Mouse (Mus musculus): ENCODE measurements at regions not wholly inside any gene's neighbourhood (a gene's known extent, or its start where the extent isn't known, plus 50 kb on each side); places are given as distances from the start of the nearest gene placed in this dataset.

DNA sequence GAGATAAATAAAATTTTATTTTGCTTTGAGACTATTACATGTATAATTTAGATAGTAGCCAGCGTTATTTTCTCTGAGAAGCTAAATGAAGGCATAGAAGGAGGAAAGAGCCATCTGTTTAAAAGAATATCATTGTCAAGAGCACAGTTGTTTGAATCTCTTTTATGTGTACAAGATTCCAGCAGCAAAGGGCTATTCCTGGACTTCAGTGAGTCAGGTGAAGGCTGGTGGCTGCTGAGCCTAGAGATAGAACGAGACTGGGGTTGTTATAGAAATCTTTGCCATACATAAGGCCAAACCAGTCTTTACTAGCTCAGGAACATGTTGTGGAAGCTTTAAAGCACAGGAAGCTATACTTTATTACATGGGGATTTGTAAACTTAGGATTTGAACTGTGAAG lies 261.6 kb downstream of the Adcyap1 start:
- no peak for DNase-seq

DNA sequence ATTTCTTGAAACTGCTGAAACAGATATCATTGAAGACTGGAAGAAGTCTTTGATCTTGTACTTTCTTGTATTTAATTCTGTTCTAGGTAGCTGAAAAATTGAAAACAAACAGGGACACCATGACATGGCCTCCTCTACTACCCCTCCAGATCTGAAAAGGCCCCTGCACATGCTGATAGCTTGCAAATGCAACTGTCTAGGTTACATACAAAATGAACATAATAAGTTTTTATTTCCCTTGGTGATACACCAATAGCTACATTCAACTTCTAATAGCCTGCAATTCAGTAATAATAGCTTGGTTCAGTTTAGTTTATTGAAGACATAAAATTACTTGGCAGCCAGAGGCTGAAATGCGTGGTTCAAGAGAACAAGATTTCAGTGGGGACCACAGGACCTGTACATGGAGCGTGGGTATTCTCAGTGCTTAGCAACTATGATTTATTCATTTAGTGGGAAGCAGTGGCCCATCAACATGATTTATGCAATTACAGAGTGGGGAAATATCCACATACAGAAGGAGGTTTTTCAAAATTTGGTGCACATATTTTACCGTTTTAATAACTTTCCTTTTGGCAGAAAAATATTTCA lies 264.9 kb downstream of the Adcyap1 start:
- no peak for DNase-seq

DNA sequence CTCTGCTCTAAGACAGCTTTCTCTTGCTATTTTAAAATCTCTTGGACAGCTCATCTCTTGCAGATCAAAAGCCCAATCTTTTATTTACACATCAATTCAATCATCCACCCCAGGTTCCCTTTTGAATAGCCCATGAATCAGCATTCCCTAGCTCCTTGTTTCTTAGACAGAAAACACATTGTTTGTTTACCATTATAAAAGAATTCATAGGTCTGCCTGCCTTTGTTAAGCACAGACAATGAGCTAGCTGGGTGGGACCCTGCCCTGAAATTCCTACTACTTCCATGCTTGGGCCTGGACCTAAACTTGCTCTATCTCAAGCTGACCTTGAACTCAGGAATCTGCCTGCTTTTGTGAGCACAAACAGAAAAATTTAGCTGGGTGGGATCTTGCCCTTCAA lies 283.6 kb downstream of the Adcyap1 start:
- DNase-seq = no peak

DNA sequence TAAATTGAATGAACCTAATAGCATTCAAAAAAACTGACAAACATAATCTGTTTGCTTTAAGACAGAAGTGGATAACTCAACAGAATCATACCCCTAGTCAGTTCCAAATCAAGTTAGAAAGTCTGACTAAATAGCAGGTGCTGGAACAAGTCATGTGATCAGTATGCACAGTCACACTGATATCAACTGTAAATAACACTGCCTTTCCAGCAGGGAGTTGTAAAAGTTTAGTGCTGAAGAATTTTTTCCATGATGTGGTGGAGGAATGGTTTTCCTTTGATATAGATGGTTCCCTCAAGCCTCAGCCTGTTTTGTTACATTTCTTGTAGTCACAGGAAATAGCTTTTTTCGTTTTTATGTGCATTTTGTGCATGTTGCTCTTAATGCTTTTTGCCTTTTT lies 285.7 kb downstream of the Adcyap1 start:
- DNase-seq = no peak

DNA sequence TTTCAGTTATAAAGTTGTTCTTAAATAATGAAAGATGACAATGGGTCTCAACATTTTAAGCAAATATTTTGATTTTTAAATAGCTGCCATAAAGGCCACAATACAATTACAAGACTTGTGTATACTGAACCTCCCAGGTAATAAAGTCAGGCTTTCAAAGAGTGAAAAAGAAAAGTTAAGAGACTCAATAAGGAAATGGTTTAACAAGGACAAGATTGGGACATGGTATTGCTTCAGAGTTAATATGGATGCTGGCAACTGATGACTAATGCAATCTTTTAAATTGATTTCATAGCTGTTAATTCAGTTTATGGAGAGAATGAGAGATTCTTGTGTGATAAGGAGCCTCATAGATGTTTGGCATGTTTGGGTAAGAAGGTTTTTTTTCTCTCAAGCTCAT lies 287.6 kb downstream of the Adcyap1 start:
- no peak for DNase-seq

DNA sequence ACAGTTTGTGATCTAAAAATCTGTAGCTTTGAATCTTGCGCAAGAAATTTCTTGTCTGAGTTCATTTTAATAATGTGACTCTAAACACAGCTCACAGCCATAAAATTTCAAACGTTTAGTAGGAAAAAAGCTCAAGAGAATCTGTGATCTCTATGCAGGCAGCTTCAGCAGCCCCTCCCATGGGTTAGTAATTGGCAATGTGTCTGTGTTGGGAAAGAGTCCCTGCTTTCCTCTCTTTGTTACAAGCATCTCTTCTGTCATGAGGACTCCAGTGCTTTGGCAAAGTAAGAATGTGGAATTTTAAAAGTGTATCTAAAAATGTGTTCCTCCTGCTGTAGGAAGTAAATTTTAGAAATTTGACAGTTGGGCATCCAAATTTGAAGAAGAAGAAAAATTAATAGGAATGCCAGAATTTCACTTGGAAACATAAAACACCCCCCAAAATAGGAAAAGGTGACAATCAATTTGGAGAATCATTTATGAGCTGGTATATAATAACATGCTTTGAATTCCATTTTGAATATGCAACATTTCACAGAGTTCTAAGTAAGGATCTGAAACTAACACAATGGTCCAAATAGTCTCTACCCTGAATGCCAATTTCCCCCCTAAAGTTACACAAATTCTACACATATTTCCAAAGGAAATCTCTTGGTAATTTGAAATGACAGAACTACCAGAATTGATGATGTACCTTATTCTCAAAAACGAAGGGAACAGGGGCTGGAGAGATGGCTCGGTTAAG lies 291.3 kb downstream of the Adcyap1 start:
- DNase-seq = peak in 1 of 2 experiments; percentile 1

DNA sequence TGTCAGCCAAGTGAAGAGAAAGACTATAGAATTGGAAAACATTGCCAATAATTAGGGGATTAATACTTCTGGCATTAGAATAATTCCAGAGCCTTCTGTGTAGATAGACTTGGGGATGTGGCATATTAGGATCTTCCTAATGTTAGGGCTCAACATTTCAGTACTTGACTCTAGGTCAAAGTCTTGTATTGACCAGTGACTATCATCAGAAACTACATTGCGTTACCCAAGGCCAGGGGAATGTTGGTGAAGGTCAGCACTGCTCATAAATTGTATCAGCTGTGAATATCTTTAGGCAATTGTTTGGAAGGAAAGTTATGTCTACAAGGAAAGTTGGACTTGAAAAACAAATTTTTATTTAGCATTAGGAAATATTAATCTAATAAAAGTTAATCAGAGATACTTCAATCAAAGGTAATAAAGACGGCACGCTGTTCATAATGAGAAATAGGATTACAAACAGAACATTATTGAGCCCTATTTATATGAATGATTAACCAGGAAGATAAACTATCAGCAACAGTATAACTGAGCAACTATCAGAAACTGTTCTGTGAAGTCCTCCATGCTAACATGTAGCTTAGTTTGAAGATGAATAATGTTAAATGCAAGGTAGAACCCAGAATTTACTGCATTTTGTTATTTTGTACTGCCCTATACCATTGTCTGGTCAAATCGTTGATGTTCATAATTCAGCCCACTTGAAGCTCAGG lies 310.2 kb downstream of the Adcyap1 start:
- DNase-seq = no peak

DNA sequence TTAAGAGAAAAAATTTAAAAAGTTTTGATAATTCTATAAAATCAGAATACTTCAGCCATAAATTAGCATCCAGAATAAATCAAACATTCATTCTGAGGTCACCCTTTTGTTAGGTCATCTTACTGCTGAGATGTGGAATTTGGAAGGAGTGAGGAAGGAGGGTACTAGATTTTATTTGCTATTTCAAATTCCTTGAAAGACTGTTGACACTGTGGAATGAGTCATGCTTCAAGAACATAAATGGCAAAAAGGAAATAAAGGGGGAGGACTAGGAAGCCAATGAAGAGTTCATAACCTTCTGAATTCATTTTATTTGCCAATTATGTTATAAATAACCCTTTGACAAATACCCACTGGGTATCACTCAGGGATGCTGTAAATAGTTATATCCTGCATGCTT lies 324.6 kb downstream of the Adcyap1 start:
- no peak for DNase-seq

DNA sequence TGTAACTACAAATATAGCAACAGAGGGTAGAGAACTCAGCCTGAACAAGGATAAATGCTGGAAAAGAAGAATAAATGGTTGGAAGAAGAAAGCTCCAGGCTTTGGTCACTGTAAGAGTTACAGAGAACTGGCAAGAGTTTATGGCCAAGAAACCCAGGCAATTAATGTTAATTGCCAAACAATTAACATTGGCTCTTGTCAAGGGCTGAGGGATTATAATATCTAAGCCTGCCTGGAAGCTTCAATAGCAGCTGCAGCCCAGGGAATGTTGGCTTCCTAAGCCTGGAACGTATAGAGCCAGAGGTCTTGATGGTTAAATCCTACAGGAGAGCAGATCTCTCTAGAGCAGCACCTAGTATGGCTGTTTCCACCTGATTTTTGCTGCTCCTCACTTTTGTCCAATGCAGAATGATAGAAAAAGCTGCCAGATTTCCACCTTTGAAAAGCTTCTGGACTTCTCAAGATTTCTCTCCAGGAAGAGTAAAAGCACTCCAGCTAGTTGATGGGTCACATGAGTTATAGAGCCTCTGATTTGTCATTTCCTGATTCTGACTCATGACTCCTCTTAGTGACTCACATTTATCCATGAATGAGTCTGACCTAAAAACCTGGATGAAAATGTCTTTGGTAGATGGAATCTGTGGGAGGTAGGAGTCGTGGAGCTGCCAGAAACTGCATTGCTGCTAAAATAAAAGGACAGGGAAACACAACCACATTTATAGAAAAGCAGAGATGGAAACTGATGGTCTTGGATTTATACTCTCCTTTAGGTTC lies 327.2 kb downstream of the Adcyap1 start:
- no peak for DNase-seq

DNA sequence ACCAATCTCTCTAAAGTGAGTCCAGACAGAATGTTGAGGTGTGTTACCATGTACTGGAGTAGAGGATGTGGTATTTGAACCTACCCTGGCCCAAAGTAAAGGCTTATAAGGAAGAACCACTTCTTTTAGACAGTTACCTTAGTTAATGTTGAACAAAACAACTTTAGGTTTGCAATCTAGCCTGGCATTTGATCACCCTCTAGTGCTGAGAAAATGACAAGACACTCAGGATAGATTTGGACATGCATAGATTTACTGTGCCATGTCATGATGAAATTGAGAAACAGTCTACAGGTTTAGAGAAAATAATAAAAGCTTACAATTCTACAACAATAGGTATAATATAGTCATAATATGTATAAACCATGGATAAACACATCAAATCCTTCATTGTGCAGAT lies 333.7 kb downstream of the Adcyap1 start:
- no peak for DNase-seq

DNA sequence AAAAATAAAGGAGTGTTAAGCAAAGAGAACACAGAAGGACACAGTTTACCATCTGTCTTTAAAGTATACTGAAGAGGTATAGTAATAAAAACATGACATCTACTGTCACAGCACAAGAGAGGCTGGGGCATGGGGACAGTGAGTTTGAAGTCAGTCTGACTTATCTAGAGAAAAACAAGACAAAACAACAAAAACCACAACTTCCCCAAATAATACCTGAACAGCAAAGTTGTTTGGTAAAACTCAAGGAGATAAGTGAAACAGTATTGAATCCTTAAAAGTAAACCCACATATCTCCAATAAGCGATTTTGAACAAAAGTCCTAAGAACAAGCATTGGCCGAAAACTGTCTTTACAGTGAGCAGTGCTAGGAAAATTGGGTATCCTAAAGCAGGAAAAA lies 336.1 kb downstream of the Adcyap1 start:
- DNase-seq = no peak

DNA sequence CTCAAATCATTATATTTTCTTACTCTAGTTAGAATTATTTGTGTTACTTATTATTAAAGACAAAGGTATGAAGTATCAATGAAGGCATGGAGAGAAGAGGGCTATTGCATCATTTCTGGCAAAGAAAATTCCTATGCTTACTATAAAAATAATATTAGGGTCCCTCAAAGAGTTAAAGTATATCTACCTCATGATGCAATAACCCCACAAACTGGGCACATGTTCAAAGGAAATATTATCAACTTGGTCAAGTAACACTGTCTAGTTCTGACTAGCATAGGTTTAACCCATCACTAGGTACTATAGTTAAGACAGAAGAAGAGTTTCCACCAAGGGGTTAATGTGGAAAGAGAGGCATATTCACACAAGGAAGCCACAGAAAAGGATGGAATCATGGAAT lies 336.9 kb downstream of the Adcyap1 start:
- DNase-seq = no peak

DNA sequence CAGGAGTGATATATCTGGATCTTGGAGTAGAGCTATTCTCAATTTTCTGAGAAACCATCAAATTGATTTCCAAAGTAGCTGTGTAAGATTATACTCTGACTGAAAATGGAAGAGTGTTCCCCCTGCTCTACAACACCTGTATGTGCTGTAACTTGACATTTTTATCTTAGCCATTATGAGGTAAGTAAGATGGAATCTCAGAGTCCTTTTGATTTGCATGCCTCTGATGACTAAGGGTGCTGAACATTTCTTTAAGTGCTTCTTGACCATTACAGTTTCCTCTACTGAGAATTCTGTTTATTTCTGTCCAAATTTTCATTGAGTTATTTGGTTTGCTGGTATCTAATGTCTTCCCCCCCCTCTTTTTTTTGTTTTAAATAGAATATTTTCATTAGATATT lies 343.0 kb downstream of the Adcyap1 start:
- DNase-seq = no peak

DNA sequence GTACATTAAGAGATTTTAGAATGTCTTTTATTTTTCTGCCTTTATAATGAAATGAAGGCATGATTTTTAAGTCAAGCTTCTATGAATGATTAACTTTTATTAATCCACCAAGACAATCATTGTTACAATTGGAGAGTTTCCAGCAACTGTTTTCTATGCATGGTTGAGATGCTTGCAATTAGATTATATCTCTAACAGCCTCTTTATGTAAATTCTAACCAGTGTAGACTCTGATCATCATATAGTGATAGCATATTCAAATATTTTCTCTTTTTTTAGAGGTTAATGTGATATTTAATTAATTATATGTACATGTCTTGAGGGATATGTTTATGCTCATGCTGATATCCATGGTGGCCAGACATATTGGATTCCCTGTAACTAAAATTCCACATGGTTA lies 351.5 kb downstream of the Adcyap1 start:
- DNase-seq = no peak

DNA sequence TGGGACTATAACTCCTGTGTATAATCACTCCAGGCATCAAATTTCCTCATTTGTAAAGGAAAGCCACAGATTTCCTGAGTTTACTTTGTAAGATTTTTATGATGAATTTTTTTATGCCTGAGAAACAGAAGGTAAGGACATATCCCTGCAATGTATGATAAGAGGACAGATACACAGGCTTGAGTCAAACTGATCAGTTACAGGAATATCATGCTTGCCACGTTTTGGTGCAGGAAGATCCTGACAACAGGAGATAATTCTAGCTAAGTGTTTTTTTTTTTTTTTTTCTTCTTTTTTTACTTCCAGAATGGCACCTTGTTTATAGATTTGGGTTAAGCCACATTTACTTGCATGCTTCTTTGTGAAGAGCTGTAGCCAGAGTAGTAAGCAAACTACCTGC lies 357.1 kb downstream of the Adcyap1 start:
- DNase-seq = no peak

DNA sequence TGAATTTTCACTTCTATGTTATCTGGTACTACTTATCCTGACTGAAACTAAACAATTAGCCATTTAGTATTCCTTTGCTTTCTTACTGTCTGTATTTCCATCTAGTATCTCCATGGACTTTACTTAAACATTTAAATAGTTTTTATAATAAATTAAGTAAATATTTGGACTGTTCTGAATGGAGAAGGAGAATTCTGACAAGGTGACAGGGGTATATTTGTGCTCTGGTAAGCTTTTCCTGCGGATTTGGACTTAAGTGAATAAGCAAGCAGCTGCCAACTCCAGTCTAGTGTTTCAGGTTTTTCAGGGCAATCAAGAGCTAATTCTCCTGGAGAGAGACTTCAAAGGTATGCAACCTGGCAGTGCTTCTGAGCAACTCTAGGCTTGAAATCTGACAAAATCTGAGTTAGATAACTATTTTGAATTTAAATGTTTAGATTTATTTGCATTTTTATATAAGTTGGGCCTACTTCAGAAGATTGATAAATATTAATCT lies 364.5 kb downstream of the Adcyap1 start:
- no peak for DNase-seq

DNA sequence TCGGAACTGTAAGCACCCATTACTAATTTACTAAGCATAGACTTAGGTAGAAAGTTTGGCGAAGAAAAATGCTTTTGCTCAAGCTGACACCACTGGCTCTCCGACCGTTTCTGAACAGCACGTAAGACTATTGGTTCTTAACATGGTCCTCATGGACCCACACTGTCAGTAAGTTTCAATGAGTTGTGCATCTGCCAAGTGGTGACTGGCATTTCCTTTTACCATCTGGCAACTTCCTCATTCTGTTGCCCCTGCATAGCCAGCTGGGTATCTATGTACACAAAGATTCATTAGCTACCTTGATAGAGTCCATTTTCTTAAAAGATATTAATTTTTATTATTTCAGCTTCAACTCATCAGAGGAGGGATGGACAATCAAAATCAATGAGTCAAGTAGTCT lies 381.2 kb downstream of the Adcyap1 start:
- DNase-seq = peak in 1 of 2 experiments; percentile 1

DNA sequence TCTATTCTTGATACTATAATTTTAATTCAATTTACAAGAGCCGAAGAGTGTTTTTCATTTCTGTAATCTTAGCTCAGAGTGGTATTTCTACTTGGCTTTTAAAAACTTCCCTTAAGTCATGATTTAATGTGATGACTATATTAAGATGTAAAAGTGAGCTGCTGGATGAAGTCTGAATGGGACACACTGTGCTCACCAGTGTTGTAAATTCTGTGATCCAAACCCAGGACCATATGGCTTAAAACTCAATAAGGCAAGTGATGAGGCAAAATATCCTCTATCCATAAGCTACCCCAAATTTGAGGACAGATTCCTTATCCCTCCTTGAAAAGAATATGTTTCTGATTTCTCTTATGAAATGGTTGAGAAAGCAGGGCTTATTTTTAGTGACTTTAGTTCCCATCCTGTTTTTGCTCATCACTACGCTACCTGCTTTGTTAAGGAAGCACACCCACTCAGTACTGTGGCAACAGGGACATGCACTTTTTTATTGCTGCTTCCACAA lies 399.4 kb downstream of the Adcyap1 start:
- no peak for DNase-seq

DNA sequence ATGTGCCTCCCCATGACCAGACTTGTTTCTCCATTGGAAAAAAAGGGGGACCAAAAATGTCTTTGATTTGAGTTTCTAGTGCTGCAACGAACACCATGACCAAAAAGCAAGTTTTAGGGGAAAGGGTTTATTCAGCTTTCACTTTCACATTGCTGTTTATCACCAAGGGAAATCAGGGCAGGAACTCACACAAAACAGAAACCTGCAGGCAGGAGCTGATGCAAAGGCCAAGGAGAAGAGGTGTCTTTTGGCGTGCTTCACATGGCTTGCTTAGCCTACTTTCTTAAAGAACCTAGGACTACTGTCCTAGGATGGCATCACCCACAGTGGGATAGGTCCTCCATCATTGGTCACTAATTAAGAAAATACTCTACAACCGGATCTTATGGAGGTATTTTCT lies 401.4 kb downstream of the Adcyap1 start:
- DNase-seq = no peak

DNA sequence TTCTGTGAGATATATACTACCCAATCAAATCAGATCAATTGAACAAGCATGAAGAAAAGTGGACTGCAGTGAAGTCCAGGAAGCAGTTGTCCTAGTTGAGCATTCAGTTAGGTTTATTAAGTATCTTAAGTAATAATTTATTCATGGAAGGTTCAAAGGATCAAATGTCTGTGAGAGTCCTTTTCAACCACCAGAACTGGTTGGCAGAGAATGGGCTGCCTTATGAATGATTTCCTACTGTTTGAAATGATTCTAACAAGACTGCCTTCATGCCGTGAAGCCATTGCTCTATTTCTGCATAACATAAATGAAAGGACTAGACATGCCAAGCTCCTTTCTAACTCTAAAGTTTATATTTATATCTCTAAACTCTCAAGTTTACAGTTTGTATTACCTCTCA lies 410.4 kb downstream of the Adcyap1 start:
- no peak for DNase-seq

DNA sequence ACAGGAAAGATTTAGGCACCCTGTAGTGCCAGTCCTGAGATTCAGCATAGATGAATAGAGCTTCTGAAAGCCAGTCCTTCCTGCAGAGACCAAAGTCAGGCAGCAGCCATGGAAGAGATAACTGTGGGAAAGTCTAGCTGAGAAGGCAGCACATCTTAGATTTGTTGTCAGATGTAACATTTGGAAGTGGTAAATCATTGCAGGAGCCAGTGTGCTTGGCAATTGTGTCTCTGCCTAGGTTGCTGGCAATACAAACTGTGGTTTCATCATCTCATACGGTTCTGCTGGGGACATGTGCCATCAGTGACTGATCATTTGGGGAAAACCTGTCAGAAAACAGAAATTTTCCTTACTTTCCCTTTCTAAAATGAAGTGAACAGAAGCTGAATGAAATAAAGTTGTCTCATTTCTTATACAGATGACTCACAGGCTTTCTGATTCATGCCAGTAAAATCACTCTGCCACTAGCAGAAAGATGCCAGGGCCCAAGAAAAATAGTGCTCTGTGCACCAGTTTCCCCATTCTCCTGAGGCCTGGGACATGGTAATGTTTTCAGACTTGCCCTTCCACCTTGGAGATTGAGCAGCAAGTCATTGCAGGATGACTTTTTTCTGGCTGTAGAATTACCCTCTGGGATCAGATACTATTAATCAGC lies 411.3 kb downstream of the Adcyap1 start:
- DNase-seq = peak in 1 of 2 experiments; percentile 3

All from cerebellum, postnatal 10 days (tissue).